Mouse (Mus musculus) layer of hippocampus, adult 6 months (tissue): ENCODE data around the gene Mtap. TPM values are rescaled to one million over a fixed set of nuclear protein-coding genes. Genes with fewer than 3 reads are reported as not detected.

Source experiments
- long read RNA-seq, 2 experiments: library from polyadenylated mRNA; unstranded; transcript quantifications; one replicate each; pipeline ENCODE4 v2.0.0; 2019 to 2020
- polyA plus RNA-seq: library from polyadenylated mRNA; unstranded; fragments of <200 nt; fragmentation: Nextera tagmentation; gene quantifications from 2 replicates; pipeline ENCODE4 v1.2.3, GENCODE M21; 2021

Mtap gene
- polyA plus RNA-seq: 6.8 TPM in 2 replicates
- long read RNA-seq, experiment 1, transcript Mtap-201 (8 exons, 2,797 nt): major isoform, 20 of 24 reads
- long read RNA-seq, experiment 1, partial matches to known transcripts: 0 of 24 reads
- long read RNA-seq, experiment 1, other reads (novel, unspliced or antisense): 3 of 24 reads
- long read RNA-seq, experiment 2, transcript Mtap-201 (8 exons, 2,797 nt): major isoform, 62 of 66 reads
- long read RNA-seq, experiment 2, partial matches to known transcripts: 2 of 66 reads
- long read RNA-seq, experiment 2, other reads (novel, unspliced or antisense): 2 of 66 reads

DNA sequence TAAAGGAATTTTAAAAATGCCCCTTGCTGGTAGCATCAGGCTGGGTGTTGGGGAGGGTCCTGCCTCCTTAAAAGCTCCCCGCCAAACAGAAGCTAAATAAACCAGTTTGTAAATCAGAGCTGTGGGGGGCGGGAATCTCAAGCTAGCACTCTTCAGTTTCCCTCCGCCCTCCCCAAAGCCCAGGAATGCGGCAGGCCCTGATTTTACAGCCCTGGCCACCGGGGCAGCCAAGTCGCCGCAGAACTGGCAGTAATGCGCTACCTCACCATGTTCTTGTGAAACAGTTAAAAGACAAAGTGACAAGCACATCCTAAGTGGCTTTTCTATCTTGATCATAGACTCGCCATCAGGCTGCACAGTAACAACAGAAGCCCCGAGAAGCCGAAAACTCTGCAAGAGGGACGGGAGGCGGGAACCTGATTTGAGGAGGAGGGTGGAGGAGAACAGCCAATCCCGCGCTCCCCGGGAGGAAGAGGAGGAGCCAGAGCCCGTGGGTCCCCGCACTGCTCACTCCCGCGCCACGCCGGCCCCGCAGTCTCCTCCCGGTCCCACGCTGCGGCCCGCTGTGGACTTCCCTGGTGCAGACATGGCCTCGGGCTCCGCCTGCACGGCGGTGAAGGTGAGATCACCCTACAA is at the start of gene Mtap:
Mtap (plus strand) TSS at position 217 of the 636 bp plus-strand sequence.

Other genes starting within 250 kb of the Mtap start
- not detected in 2 replicates for gene Cdkn2a, start 157.5 kb downstream of the Mtap start, polyA plus RNA-seq
- gene Cdkn2b, start 173.9 kb downstream of the Mtap start, polyA plus RNA-seq: 1.5 and 1.9 TPM in 2 replicates